14 mouse cellular contexts compared by ENCODE assay signal in the genomic region with DNA sequence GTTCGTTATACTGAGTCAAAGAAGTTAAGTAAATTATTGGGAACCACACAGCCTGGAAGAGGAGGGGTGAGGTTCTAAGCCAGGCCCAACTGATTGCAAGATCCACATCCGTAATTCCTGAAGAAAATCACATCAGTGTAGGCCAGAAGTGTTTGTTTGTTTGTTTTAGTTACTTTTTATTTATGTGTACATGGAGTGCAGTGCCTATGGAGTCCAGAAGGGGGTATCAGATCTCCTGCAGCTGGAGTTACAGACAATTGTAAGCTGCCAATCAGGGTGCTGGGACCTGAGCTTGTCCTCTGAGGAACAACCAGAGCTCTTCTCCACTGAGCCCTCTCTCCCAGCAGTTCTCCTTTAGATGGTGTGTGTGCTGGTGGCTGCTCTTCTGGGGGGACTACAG. TPM values are rescaled to one million over a fixed set of nuclear protein-coding genes. Genes with fewer than 3 reads are reported as not detected.
A peak's percentile ranks its signal among the peaks of the same experiment; 100 is the strongest.
DNase-seq lines count a peak whose midpoint lies in the region; ATAC-seq and TF ChIP-seq lines count a peak whose summit lies in the region.
"Had no signal": no experiment of that assay in that cellular context is flagged by ENCODE, and none has a peak within 500 bp of the region (broad histone marks: within the 10 kb centered on the region; RNA-seq: fewer than 3 reads in every experiment).

No protein-coding gene starts in this region.

- peaks cover 21% of the 10 kb centered on the region for H3K4me1 ChIP-seq in limb, embryonic 13.5 days
- H3K4me1 ChIP-seq in limb, embryonic 10.5 days = peaks cover 38% of the 10 kb centered on the region
- peaks cover 3% of the 10 kb centered on the region for H3K4me1 ChIP-seq in stomach, postnatal 0 days (replicated peaks; ENCODE audit: control insufficient read depth, insufficient read depth)
- peaks cover 26% of the 10 kb centered on the region for H3K4me1 ChIP-seq in neural tube, embryonic 15.5 days

- H3K27me3 ChIP-seq in limb, embryonic 13.5 days = peaks cover 8% of the 10 kb centered on the region; the same call in 1 of the 2 replicates
- H3K27me3 ChIP-seq in limb, embryonic 10.5 days (ENCODE audit: low read depth, poor library complexity, severe bottlenecking) = peaks cover 64% of the 10 kb centered on the region
- no peaks in the 10 kb centered on the region for H3K27me3 ChIP-seq in stomach, postnatal 0 days (ENCODE audit: control insufficient read depth, insufficient read depth, low read length)
- peaks cover 22% of the 10 kb centered on the region for H3K27me3 ChIP-seq in neural tube, embryonic 15.5 days (replicated peaks)
- H3K27me3 ChIP-seq: heart, embryonic 15.5 days had no signal

- H3K36me3 ChIP-seq in limb, embryonic 13.5 days = no peaks in the 10 kb centered on the region
- H3K36me3 ChIP-seq in limb, embryonic 10.5 days = no peaks in the 10 kb centered on the region
- no peaks in the 10 kb centered on the region for H3K36me3 ChIP-seq in stomach, postnatal 0 days (ENCODE audit: control insufficient read depth, insufficient read depth, low read length)
- no peaks in the 10 kb centered on the region for H3K36me3 ChIP-seq in neural tube, embryonic 15.5 days
- H3K36me3 ChIP-seq: hindbrain, embryonic 15.5 days; liver, embryonic 13.5 days had no signal

- WGBS in limb, embryonic 13.5 days = 55% methylated on average over 2 of the region's 2 CpGs
- 52% methylated on average over 2 of the region's 2 CpGs for WGBS in limb, embryonic 10.5 days
- 92% methylated on average over 2 of the region's 2 CpGs for WGBS in stomach, postnatal 0 days
- 48% methylated on average over 2 of the region's 2 CpGs for WGBS in neural tube, embryonic 15.5 days

- no peak overlapping the region for H3K9ac ChIP-seq in limb, embryonic 13.5 days
- H3K9ac ChIP-seq in stomach, postnatal 0 days (ENCODE audit: low read length) = no peak overlapping the region
- H3K9ac ChIP-seq in neural tube, embryonic 15.5 days (replicated peaks) = no peak overlapping the region
- H3K9ac ChIP-seq: hindbrain, embryonic 15.5 days; liver, embryonic 13.5 days had no signal

- TF ChIP-seq EP300 in stomach, postnatal 0 days (optimal IDR thresholded peaks at IDR 0.05) = no peak

- no peaks in the 10 kb centered on the region for H3K9me3 ChIP-seq in limb, embryonic 13.5 days
- no peaks in the 10 kb centered on the region for H3K9me3 ChIP-seq in limb, embryonic 10.5 days (replicated peaks)
- no peaks in the 10 kb centered on the region for H3K9me3 ChIP-seq in stomach, postnatal 0 days (ENCODE audit: control insufficient read depth, low read length)
- H3K9me3 ChIP-seq in neural tube, embryonic 15.5 days (replicated peaks) = no peaks in the 10 kb centered on the region
- H3K9me3 ChIP-seq: heart, embryonic 15.5 days; hindbrain, embryonic 15.5 days; liver, embryonic 13.5 days had no signal

- TF ChIP-seq CTCF in stomach, postnatal 0 days (IDR thresholded peaks at IDR 0.05; ENCODE audit: low read depth) = peak; percentile 40

- no peak overlapping the region for H3K4me3 ChIP-seq in limb, embryonic 13.5 days
- no peak overlapping the region for H3K4me3 ChIP-seq in limb, embryonic 10.5 days
- H3K4me3 ChIP-seq in stomach, postnatal 0 days (ENCODE audit: low read depth, low read length) = no peak overlapping the region
- no peak overlapping the region for H3K4me3 ChIP-seq in neural tube, embryonic 15.5 days (replicated peaks)
- H3K4me3 ChIP-seq: hindbrain, embryonic 15.5 days; liver, embryonic 13.5 days had no signal

- no peak overlapping the region for H3K4me2 ChIP-seq in limb, embryonic 13.5 days (replicated peaks)
- H3K4me2 ChIP-seq in stomach, postnatal 0 days (replicated peaks; ENCODE audit: low read depth) = no peak overlapping the region
- no peak overlapping the region for H3K4me2 ChIP-seq in neural tube, embryonic 15.5 days

- ATAC-seq in limb, embryonic 13.5 days (ENCODE audit: low FRiP score, low read depth) = no peak
- no peak for ATAC-seq in stomach, postnatal 0 days (ENCODE audit: low FRiP score, low TSS enrichment)
- ATAC-seq in neural tube, embryonic 15.5 days (ENCODE audit: low FRiP score) = no peak
- ATAC-seq: forebrain, embryonic 16.5 days had no signal

- no peak for DNase-seq in limb, embryonic 10.5 days (ENCODE audit: low spot score)
- peak; percentile 32 for DNase-seq in thymus, postnatal 4 days
- no peak for DNase-seq in thymus, postnatal 10 days (ENCODE audit: low spot score in 2 of 2)
- peak; percentile 44 for DNase-seq in MEL-GATA-1-ER (ENCODE audit: extremely low read depth, low read depth)
- no peak for DNase-seq in stomach, postnatal 0 days (ENCODE audit: low spot score)
- no peak for DNase-seq in lung, postnatal 25 days (ENCODE audit: low spot score)
- DNase-seq: adrenal gland, postnatal 10 days; gastrocnemius, postnatal 36 days; liver, embryonic 13.5 days had no signal

- 0 out of 2 replicates have a peak overlapping the region, but pooled peaks have one; percentile 15 for H3K27ac ChIP-seq in limb, embryonic 13.5 days
- no peak overlapping the region for H3K27ac ChIP-seq in limb, embryonic 10.5 days
- no peak overlapping the region for H3K27ac ChIP-seq in stomach, postnatal 0 days (replicated peaks)
- H3K27ac ChIP-seq in neural tube, embryonic 15.5 days (replicated peaks) = no peak overlapping the region
- H3K27ac ChIP-seq: hindbrain, embryonic 15.5 days; liver, embryonic 13.5 days had no signal

RNA-seq across cellular contexts. Expression of gene Tfeb, which starts 3.4 kb away (rescaled TPM):
- 8.8 and 9.1 TPM in 2 replicates for polyA plus RNA-seq in limb, embryonic 13.5 days (2015; fragmentation: Nextera tagmentation; extraction: Ambion mirVana)
- 1.5 and 2.3 TPM in 2 replicates for polyA plus RNA-seq in limb, embryonic 10.5 days (2016; fragmentation: Nextera tagmentation; extraction: Ambion mirVana)
- 10.4 and 13.8 TPM in 2 replicates for polyA plus RNA-seq in stomach, postnatal 0 days (2015; fragmentation: Nextera tagmentation; extraction: Ambion mirVana)
- polyA plus RNA-seq in neural tube, embryonic 15.5 days (2015; fragmentation: Nextera tagmentation; extraction: Ambion mirVana) = 3.7 and 5.5 TPM in 2 replicates

RNA-seq across cellular contexts. Expression of gene Pgc, which starts 13.5 kb away (rescaled TPM):
- 0.14 and 0.43 TPM in 2 replicates for polyA plus RNA-seq in limb, embryonic 13.5 days (2015; fragmentation: Nextera tagmentation; extraction: Ambion mirVana)
- not detected in 2 replicates for polyA plus RNA-seq in limb, embryonic 10.5 days (2016; fragmentation: Nextera tagmentation; extraction: Ambion mirVana)
- polyA plus RNA-seq in stomach, postnatal 0 days (2015; fragmentation: Nextera tagmentation; extraction: Ambion mirVana) = 1,647 and 1,784 TPM in 2 replicates
- 0.17 TPM in 1 of 2 replicates, not detected in the other for polyA plus RNA-seq in neural tube, embryonic 15.5 days (2015; fragmentation: Nextera tagmentation; extraction: Ambion mirVana)
- polyA plus RNA-seq: forebrain, embryonic 16.5 days; liver, embryonic 13.5 days had no signal

RNA-seq across cellular contexts. Expression of gene Prickle4, which starts 45.6 kb away (rescaled TPM):
- polyA plus RNA-seq in limb, embryonic 13.5 days (2015; fragmentation: Nextera tagmentation; extraction: Ambion mirVana) = 0.42 and 0.91 TPM in 2 replicates
- polyA plus RNA-seq in limb, embryonic 10.5 days (2016; fragmentation: Nextera tagmentation; extraction: Ambion mirVana) = 0.56 and 0.76 TPM in 2 replicates
- polyA plus RNA-seq in stomach, postnatal 0 days (2015; fragmentation: Nextera tagmentation; extraction: Ambion mirVana) = 0.19 and 0.51 TPM in 2 replicates
- polyA plus RNA-seq in neural tube, embryonic 15.5 days (2015; fragmentation: Nextera tagmentation; extraction: Ambion mirVana) = 1.1 and 2.6 TPM in 2 replicates
- polyA plus RNA-seq: liver, embryonic 13.5 days had no signal

RNA-seq across cellular contexts. Expression of gene Gm21981, which starts 45.9 kb away (rescaled TPM):
- 0.37 and 0.52 TPM in 2 replicates for polyA plus RNA-seq in limb, embryonic 13.5 days (2015; fragmentation: Nextera tagmentation; extraction: Ambion mirVana)
- 0.23 TPM in 1 of 2 replicates, not detected in the other for polyA plus RNA-seq in limb, embryonic 10.5 days (2016; fragmentation: Nextera tagmentation; extraction: Ambion mirVana)
- polyA plus RNA-seq in stomach, postnatal 0 days (2015; fragmentation: Nextera tagmentation; extraction: Ambion mirVana) = 0.16 TPM in 1 of 2 replicates, not detected in the other
- polyA plus RNA-seq in neural tube, embryonic 15.5 days (2015; fragmentation: Nextera tagmentation; extraction: Ambion mirVana) = 1.5 and 1.6 TPM in 2 replicates

RNA-seq across cellular contexts. Expression of gene Frs3, which starts 51.4 kb away (rescaled TPM):
- 6.3 TPM in 2 replicates for polyA plus RNA-seq in limb, embryonic 13.5 days (2015; fragmentation: Nextera tagmentation; extraction: Ambion mirVana)
- polyA plus RNA-seq in limb, embryonic 10.5 days (2016; fragmentation: Nextera tagmentation; extraction: Ambion mirVana) = 5.0 and 7.3 TPM in 2 replicates
- 2.3 and 2.7 TPM in 2 replicates for polyA plus RNA-seq in stomach, postnatal 0 days (2015; fragmentation: Nextera tagmentation; extraction: Ambion mirVana)
- polyA plus RNA-seq in neural tube, embryonic 15.5 days (2015; fragmentation: Nextera tagmentation; extraction: Ambion mirVana) = 52.5 and 60.6 TPM in 2 replicates

Comparison
In these comparisons a context has a peak if more than half of its experiments do, and no peak if none do; other contexts are left out.
1. DNase-seq: peak in thymus, postnatal 4 days (single experiment) and MEL-GATA-1-ER (single experiment); none in limb, embryonic 10.5 days (single experiment), thymus, postnatal 10 days (0 of 2), stomach, postnatal 0 days (single experiment) and lung, postnatal 25 days (single experiment).
2. RNA of gene Pgc, which starts 13.5 kb away (polyA plus RNA-seq): 1,647 to 1,784 TPM in stomach, postnatal 0 days; 0.14 to 0.43 TPM in limb, embryonic 13.5 days, not detected in limb, embryonic 10.5 days and 0.17 TPM in neural tube, embryonic 15.5 days; every median in the first group is over 1,000 times any median in the second.